Mouse (Mus musculus) layer of hippocampus, postnatal 10 days (tissue): ENCODE results near the gene Cbx4. TPM values are rescaled to one million over a fixed set of nuclear protein-coding genes. Genes with fewer than 3 reads are reported as not detected.
"Not testable (repeated sequence)": the region's sequence is repeated elsewhere in the genome, so short reads cannot be mapped to it uniquely, and the experiment has no call there.

Experiments
- DNase-seq, 2 experiments: peaks; one replicate each; pipeline ENCODE4 v3.0.0; 2021; ENCODE audit warnings: low spot score in 2 of 2
- total RNA-seq, 2 experiments: library from RNA; stranded (reverse); gene quantifications; 2 replicates each; pipeline ENCODE4 v1.2.3; 2021

The Cbx4 gene
- total RNA-seq, 2 experiments from 2014 or later = 49.2 to 51.2 TPM

DNA sequence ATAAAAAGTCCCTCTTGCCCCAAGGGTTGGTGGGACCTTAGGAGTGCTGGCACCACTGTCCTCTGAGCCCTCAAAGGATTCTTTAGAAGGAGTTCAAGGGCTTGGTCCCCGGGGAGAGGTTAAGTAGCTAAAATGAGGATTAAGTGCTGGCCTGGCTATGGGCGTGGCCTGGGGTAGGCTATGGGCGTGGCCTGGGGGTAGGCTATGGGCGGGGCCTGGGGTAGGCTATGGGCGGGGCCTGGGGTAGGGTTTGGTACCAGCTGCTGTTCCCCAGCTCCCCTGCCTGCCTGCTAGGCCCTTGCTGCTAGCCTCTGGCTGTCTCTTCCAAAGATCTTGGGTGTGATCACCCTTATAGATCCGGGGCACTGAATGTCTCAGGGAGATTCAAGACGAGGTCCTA lies 25.3 kb upstream of the Cbx4 start:
- no peak for DNase-seq

GRCm38 (mm10) chr11:119109415-119110071 lies 23.5 kb upstream of the Cbx4 start:
- DNase-seq = no peak

- no peak for DNase-seq
Observed at GRCm38 (mm10) chr11:119108573-119109263, 22.7 kb upstream of the Cbx4 start.

DNA sequence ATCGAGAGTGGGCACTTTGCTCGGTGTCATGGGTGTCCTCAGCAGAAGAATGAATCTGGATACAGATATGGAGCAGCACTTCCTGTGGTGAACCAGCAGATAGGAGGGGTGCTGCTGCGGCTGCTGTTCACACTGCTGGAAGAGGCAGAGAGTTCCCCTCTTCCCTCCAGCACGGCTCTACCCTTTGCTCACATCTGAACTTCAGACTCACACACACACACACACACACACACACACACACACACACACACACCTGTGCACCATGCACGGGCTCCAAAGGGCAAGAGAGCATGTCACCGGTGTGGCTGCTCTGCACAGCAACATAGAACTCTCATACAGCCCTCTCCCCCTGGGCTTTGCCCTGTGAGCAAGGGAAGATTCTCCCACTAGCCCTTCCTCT lies 20.3 kb upstream of the Cbx4 start:
- DNase-seq = no peak

DNA sequence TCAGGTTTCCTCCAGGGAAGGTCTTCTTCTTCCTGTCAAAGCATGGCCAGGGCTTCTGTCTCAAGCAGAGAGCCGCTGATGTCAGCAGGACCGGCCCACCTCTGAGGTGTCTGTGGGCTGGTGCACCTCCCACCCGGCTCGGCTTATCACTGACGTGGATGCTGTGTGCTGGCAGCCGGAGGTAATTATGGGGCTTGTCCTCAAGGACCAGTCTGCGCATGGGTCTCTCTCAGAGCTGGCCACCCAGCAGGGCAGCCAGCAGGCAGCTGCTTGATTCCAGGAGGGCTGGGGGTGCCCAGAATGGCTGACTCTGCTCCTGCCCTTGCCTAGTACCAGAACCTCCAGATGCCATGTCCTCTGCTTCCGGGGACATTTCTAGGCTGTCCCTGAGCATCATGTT lies 19.7 kb upstream of the Cbx4 start:
- no peak for DNase-seq

GRCm38 (mm10) chr11:119105071-119105609 lies 19.1 kb upstream of the Cbx4 start:
- no peak for DNase-seq

- no peak for DNase-seq
Observed at GRCm38 (mm10) chr11:119103991-119104390, 18.0 kb upstream of the Cbx4 start.

- not testable (repeated sequence) for DNase-seq
Observed at GRCm38 (mm10) chr11:119100355-119100754, 14.3 kb upstream of the Cbx4 start.

GRCm38 (mm10) chr11:119098202-119098601 lies 12.2 kb upstream of the Cbx4 start:
- DNase-seq = no peak

DNA sequence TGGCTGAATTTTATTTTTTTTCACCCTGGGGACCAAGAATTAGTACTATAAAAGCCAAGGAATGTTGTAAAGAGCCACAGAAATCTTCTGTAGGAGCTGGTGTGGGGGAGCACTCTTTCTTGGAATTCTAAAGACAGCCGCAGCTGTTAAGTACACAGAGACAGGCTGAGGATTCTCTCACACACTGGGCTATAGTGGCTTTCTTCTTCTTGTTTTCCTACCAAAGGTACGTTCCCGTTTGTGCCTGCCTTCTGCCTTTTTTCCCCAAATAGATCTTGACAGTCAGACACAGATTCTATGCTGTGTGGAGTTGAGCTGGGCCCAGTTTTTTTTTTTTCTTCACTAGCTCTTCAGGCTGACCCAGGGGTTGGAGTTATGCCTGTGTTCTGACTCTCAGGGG lies 9.4 kb upstream of the Cbx4 start:
- no peak for DNase-seq

DNA sequence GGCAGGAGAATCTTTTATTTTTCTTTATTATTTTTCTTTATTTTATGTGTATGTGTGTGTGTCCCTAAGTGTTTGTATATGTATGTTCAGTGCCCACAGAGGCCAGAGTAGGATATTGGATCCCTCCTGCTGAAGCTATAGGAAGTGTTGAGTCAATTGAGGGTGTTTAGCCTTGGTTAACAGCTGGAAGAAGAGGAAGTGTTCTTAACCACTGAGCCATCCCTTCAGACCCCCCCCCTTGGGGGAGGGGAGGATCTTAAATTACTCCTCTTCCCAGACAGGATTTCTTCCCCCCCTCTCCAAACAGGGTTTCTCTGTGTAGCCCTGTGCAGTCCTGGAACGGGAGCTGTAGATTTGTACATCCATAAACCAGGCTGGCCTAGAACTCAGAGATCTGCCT lies 7.3 kb upstream of the Cbx4 start:
- no peak for DNase-seq

DNA sequence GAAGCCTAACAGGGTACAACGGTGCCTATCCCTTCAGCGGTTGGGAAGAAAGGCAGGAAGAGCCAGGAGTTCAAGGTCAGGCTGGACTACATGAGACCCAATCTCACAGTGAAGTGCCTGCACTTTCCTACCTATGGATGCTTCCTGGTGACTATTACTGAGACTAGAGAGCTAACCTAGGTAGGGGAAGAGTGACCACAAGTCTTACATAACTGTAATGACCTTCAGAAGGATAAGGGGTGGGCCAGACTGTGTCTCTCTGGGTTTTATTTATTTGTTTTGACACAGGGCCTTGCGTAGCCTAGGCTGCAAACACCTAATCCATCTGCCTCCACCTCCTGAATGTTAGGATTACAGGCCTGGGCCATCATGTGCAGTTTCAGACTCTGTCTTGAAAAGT lies 6.3 kb upstream of the Cbx4 start:
- DNase-seq = no peak

DNA sequence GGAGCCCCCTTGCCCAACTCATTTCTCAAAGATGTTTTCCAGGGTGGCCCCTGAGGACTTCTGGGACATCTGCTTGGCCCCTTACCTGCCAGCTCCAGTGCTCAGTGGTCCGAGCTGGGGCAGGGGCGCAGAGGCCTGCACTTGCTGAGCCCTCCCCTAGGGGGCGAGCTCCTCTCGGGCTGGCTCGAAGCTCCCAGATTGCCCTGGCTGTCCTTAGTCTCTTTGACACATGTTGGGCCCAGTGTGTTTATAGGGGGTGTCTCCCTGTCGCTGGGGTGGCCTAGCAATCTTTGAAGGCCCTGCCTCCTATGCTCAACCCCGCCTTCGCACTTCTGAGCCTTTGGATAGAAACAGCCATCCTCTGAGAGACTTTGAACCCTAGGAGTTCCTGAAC lies 5.6 kb upstream of the Cbx4 start:
- peak; percentile 63 to 72 for DNase-seq

DNA sequence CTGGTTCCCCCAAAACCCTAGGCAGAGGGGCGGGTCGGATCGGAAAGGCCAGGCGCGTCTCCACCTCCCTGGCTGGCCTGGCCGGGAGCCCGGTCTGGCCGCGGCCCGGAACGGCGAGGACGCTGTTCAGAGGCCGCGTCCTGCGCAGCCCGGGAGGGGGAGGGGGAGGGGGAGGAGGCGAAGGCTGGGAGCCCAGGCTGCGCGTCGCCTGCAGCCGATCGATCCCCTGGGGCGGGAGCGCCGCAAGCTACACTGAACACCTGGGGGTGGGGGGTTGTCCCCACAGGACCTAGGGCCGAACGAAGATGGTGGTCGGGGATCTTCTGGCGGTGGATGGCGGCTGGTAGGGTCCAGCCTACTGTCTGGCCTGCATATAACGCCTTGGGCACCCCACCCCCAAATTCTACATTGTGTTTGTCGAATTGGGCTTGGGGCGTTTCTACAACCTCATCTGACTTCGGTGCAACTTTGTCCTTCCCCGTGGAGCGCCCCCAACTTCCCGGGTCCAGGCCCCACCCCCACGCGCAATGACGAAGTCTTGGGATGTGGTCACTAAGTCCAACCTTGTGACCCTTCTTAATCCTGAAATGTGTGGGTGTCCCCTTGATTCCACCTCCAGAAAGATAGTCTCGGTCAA lies 5.1 kb upstream of the Cbx4 start:
- peak; percentile 40 to 59 for DNase-seq

DNA sequence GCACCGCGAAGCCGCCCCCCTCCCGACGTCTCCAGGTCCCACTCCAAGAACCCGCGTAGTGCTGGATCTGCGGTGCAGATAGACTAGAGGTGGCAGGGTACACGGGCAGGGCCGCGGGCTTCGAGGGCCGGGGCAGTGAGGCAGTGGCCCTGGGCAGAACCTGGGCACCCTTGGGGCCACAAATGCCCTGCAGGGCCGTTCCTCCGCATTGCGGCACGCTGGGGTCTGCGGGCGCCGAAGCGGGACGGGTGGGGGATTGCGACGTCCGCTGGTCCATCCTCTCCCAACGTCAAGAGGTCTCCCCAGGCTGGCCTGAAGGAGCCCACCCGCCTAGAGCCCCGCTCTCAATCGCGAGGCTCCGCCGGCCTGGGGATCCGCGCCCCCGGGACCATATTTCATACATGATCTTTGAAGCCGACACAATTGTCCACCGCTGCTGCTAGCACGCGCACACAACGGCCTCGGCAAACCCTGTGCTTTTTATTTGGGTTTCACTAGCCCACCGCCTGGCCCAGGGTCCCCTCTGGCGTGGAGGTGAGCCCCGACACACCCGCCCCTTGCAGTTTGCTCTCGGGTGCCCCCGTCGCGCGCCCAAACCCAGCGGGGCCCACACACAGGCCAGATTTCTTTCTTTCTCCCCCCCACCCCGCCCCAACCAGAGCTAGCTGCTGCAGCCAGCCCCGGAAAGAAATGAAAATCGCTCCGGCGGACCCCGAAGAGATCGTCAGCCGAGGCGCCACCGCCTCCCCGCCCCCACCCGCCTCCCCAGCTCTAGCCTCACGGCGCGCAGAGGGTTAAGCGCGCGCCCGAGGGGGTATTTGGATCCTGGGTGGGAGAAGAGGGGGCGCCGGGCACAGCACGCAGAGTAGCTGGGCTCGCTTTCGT lies 4.3 kb upstream of the Cbx4 start:
- DNase-seq = peak in 1 of 2 experiments; percentile 41

GRCm38 (mm10) chr11:119089235-119090075 lies 3.4 kb upstream of the Cbx4 start:
- no peak for DNase-seq

- peak; percentile 42 to 43 for DNase-seq
Observed at GRCm38 (mm10) chr11:119088391-119089234, 2.6 kb upstream of the Cbx4 start.

GRCm38 (mm10) chr11:119087301-119088082 lies 1.5 kb upstream of the Cbx4 start:
- DNase-seq = peak in 1 of 2 experiments; percentile 51
